Mouse (Mus musculus) T-helper 17 cell (primary cell): ENCODE data around the gene Hamp2.

Experiments
- in situ Hi-C, 2 experiments: fragments of 300-600 bp; cut with MboI, MseI; formaldehyde crosslinking; loops; 1 replicate in 1 of 2; 2 replicates in 1 of 2; pipeline ENCODE4 v1.15.1; 2025; ENCODE audit warnings: high pct_unique_total_duplicates in 2 of 2

Hamp2 gene

DNA sequence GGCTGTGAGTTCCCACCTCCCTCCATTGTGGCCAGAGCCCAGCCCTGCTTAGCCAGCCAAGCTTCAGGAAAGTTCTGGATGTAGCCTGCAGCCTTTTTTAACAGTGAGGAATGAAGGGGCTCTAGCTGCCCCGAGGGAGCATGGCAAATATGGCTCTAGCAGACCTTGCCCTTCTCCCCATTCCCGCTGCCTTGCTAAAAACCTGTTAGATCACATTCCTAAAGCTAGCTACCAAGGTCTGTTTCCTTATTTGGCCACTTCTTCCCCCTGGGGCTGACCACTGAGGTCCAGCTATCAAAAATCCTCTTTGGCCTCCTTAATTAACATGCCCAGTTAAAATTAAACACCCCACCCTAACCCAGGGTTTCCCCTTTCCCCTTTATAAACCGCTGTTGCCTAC, 32.0 kb downstream of the Hamp2 start:
- in situ Hi-C loops, result no loop called here

DNA sequence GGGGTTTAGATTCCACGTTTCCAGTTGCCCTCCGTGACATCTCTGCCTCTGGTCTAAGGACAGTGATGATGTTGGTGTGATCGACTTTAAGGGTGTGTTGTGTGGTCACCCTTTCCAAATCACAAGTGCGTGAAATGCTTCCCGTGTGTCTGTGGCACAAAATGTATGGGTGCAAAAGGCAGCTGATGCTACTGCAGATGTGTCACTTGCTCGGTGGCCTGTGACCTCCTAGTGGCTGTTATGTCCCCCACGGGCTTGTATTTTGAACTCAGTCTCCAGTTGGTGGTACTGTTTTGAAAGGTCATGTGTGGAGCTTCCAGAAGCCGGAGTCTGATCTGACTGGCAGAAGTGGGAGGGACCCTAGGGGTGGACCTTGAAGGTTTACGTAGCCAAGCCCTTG, 32.7 kb downstream of the Hamp2 start:
- in situ Hi-C loops, result no loop called here

DNA sequence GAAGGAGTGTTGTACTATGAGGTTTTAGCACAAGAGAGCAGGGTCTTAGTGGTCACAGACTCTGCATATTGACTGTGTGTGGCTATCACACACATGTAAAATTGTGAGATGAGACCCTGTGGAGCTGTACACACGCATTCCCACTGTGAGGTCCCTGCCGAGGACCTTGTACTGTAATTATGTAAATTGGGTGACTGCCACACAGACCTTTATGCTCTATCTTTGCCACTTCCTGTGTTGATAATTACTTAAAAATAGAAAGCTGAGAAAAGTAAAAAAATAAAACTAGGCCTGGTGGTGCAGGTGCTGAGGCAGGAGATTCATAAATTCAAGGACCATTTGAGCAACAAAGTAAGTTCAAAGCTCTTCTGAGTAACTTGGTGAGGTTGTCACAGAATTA, 33.8 kb downstream of the Hamp2 start:
- in situ Hi-C loops, result no loop called here

DNA sequence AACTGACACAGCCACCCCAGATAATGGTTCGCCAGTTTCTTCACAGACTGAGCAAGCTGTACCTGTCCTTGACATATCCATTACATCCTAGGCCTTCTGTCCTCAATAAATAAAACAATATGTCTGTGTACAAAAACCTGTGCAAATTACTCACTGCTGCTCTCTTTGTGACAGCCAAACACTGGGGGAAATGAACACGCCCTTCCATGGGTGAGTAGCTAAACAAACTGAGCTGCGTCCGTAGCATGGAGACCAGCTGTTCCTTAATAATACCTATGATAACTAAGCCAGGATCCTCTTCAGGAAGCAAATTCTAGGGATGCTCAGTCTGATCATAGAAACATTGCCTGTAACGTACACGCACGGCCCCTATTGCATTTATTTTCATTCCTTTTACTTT, 35.7 kb downstream of the Hamp2 start:
- in situ Hi-C loops, result no loop called here

DNA sequence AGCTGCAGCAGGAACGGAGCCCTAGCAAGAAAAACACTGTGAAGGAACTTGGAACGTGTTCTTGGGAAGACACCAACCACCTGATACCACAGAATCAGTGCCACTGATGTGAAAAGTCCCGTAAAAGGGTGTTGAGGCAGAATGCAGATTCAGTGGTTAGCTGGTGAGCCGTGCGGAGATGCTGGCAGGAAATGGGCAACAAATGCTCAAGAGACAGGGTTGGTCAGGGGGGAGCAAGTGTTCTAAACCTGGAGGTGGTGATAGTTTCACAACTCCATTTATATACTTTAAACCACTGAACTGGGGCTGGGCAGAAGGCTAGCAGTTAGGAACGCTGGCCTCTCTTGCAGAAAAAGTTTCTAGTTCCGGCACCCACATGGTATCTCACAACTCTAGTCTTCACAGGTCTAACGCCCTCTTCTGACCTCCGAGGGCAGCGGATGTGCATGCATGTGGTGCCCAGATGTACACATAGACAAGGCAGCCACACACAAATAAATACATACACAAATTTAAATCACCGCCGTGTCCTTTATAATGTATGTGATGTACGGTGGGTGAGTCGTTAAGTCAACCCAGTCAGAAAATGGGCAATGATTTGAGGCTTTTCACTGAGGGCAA, 36.8 kb downstream of the Hamp2 start:
- in situ Hi-C loops, result no loop called here

DNA sequence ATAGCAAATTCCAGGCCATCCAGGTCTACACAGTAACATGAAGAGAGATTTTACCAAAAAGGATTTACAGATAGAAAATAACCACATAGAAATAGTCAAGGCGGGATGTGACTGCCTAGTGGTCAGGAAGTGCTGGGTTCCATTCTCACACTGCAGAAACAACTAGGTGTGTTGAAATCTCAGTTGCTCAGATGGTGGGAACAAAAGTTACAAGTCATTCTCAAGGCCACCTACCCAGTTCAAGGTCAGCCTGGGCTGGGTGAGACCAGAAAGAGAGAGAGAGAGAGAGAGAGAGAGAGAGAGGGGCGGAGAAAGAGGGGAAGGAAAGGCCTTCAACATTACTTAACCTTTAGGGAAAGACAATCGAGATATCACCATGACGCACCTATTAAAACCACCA, 37.6 kb downstream of the Hamp2 start:
- in situ Hi-C loops, result no loop called here

DNA sequence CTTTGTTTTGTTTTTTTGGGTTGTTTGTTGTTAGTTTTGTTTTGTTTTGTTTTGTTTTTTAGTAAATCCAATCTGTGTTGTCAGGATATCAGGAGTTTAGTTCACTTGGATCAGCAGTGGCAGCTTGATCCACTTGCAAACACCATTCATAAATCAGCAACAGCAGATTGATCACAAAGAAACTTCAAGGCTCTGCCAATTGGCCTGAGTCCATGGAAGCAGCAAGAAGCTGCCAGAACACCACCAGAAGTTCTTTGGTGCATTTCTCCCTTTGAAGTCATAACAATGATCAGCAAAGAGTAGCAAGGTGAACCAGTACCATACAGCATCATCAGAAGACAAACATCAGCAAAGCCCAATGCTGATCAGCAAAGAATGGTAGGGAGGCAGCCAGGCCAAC, 40.4 kb downstream of the Hamp2 start:
- in situ Hi-C loops, result no loop called here

DNA sequence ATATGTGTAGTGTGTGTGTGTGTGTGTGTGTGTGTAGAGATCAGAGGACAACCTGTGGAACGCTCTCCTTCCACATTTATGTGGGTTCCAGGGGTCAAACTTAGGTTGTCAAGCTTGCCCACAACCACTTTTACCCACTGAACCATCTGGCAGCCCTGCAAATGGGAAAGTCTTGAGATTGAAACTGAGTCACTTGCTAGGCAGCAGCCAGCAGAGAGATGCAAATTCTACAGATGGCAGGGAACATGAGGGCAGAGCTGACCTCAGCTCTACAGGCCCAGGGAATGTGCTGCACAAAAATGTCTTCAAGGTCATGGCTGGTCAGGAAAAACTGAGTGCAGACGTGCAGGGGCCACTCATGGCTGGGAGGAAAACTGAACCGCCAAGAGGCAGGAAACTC, 43.1 kb downstream of the Hamp2 start:
- in situ Hi-C loops, result no loop called here

DNA sequence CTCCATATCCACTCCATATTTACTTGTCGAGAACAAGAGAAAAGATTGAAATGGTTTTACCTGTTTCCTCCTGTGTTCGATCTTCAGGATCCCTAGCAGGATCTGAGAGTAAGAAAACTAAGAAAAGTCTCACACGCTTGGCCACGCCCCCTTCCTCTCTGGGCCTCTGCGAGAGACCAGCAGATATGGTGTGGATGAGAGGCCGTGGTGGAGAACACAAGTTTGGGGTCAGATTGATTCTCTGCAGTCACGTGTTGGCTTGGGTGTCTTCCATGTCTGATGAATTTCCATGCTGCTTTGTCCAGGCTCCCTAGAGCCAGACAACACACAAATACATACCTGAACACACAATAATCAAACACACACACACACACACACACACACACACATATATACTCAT, 44.3 kb downstream of the Hamp2 start, which contains the start of gene Cd22:
TSS of gene Cd22 (minus strand) at position 167 of the 400 bp plus-strand sequence.
- in situ Hi-C loops, result no loop called here

DNA sequence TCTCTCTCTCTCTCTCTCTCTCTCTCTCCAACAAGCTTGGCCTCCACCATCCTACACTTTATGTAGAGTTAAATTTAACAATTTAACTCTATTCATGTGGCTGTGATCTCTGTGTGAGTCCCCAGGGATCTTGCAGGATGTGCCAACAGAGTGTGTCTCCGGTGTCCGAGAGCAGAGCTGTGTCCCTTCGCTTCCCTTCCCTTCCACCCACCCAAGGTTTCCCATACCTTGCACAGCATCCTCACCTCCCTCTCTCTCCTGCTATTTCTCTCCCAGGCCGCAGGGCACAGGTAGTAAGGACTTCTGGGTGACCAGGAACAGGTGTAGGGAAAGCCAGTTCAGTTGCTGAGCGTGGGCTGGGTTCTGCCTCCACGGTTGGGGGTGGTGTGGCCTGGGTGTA, 45.5 kb downstream of the Hamp2 start:
- in situ Hi-C loops, result no loop called here

DNA sequence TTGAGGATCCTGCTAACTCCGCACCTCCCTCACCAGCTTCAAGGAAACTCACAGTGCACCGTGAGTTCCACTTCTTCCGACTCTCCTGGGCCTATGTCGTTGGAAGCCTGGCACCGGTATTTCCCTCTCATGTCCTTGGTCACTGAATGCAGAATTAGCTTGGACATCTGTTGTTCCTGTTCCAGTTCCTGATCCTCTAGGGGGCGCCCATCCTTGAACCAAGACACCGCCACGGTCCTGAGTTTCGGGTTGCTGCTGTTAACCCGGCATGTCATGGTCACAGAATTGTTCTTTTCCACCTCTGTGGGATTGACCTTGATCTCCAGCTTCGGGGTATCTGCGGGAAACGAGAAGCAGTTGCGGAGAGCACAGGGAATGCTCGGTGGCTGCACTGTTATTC, 51.4 kb downstream of the Hamp2 start:
- in situ Hi-C loops, result no loop called here
